Mouse (Mus musculus): ENCODE data around the gene Pfkfb2. TPM values are rescaled to one million over a fixed set of nuclear protein-coding genes. Genes with fewer than 3 reads are reported as not detected.

Pfkfb2 gene
- polyA plus RNA-seq, 1 experiment from 2014 or later, result 25.5 TPM

DNA sequence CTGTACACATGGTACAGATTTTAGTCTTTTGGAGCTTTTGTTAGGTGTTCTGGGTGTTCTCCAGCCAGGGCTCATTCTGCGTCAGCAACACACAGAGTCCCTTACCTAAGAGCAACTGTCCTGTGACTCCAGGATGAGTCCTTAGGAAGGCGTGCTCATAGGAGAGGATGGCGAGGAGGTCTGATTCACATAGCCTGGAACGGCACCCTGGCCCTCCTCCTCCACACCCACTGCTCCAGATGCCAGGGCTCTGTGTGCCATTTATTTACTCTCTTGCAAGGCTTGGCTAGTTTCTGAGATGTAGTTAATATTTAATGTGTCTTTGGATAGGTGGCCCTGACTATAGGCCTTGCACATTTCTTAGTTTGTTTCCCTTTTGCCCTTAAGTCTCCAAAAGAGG is 4.6 kb upstream of the Pfkfb2 start:
- Histone ChIP-seq H3K9ac (no peak overlapping the region), H3K4me1 (no peaks in the 10 kb centered on the region), H3K27me3 (replicated peaks) (no peaks in the 10 kb centered on the region), H3K4me3 (no peak overlapping the region), H3K4me2 (no peak overlapping the region), H3K27ac (no peak overlapping the region), H3K36me3 (replicated peaks) (no peaks in the 10 kb centered on the region), H3K9me3 (no peaks in the 10 kb centered on the region)
- ATAC-seq (replicated peaks), result no peak
- 89% methylated on average over 4 of the region's 4 CpGs for WGBS

DNA sequence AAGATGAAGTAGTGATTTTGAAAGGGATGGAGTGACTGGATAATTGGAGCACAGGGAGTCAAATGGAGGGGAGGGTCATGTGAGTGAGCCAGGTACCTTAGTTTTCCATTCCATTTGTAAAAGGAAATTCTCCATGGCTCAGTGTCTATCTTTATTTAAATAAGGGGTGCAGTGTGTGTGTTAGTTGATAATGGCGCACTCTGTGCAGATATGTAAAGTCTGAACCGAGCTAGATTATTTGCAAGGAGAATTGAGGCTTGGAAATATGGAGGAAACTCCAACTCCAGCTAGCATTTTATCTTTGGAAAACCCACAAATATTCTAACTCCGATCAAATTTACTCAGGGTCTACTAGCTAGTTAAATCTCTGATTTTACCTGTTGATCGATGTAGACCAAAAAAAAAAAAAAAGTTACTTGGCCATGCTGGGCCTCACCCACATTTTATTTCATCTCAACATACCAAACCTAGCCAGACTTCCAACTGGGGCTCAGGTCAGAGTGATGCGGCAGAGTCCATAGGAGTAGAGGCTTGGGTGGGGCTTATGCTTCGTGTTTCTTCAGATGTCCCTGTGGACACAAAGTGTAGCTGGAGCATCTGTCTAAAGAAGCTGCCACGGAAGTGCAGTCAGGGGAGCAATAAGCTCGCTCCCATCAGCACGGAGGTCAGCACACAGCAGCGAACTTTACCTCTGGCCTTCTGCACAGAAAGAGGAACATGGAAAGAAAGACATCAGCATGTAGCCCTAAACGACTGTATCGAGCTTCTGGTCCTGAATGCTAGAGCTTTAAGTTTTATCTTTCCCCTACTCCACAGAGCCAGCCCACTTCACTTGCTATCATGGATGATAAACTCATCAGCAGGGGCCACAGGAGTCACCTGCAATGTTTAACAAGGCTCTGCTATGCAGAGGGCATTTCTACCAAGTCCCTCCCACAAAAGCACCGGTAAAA is 3.9 kb upstream of the Pfkfb2 start:
- WGBS, result 93% methylated on average over 13 of the region's 13 CpGs
- no peak overlapping the region for H3K4me3 ChIP-seq

DNA sequence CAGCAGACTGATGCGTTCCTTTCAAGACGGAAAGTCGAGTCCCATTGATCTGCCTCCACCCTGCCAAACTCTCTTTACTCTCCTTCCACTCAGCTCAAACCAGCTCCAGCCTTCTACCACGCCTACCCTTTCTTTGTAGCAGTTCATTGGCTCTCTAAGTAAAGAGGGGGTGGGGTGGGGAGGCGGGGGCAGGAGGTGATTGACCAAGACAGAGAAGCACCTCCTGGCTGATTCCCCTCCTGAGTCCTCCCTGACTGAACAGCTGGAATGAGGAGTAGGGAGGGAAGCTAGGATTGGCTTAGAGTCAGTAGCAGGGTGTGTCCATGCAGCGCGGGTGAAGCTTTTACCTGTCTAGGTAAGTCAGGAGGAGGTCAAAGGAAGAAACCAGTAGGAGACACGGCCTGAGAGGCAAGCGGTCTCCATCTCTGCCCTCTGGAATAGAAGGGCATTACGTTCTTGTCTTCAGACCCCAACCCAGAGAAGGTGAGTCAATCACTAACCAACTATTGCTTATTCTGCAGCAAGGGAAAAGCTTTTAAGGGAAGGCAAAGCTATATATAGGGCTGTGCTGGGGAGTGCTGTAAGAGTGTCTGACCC is 2.8 kb upstream of the Pfkfb2 start, which contains the start of gene AA986860:
Gene AA986860, plus strand, starts transcription at position 236 of the 597 bp plus-strand sequence.
- no peak within 1 kb of the TSS for H3K4me3 ChIP-seq
- H3K9ac ChIP-seq, result no peak within 1 kb of the TSS
- H3K9me3 ChIP-seq, result no peaks in the 10 kb centered on the region
- H3K36me3 ChIP-seq (replicated peaks), result no peaks in the 10 kb centered on the region
- no peak for ATAC-seq (replicated peaks)
- H3K27me3 ChIP-seq (replicated peaks), result no peaks in the 10 kb centered on the region
- H3K4me1 ChIP-seq, result no peaks in the 10 kb centered on the region
- H3K4me2 ChIP-seq, result peak within 1 kb of the TSS; percentile 5; the same call in 1 of the 2 replicates
- 8% methylated on average over 10 of the region's 10 CpGs for WGBS
- H3K27ac ChIP-seq, result no peak within 1 kb of the TSS

More for the DNA sequence above, 3.9 kb upstream of the Pfkfb2 start:
- Histone ChIP-seq H3K27ac (no peak overlapping the region), H3K9me3 (no peaks in the 10 kb centered on the region), H3K9ac (no peak overlapping the region), H3K27me3 (replicated peaks) (no peaks in the 10 kb centered on the region), H3K4me1 (no peaks in the 10 kb centered on the region), H3K36me3 (replicated peaks) (no peaks in the 10 kb centered on the region), H3K4me2 (no peak overlapping the region)
- no peak for ATAC-seq (replicated peaks)

DNA sequence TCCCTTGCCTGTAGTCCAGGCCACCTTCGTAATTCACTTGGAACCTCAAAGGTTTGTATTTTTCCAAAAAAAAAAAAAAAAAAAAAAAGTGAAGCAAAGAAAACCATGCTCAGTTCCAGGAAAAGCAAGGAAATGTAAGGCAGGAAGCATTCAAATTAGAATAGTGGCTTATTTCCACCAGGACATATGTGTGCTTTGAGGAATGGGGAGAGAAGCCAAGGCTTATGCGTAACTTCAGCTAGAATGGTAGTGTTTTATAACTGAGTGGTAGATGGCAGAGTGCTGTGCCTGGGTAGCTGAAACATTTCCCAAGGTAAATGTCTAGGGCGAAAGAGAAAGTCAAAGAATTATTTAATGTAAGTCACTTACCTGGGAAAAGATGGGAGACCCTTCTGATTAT is 345 bp downstream of the Pfkfb2 start:
- H3K4me3 ChIP-seq, result no peak overlapping the region
- H3K9me3 ChIP-seq, result no peaks in the 10 kb centered on the region
- no peak for ATAC-seq (replicated peaks)
- no peaks in the 10 kb centered on the region for H3K36me3 ChIP-seq (replicated peaks)
- H3K27ac ChIP-seq, result no peak overlapping the region
- 93% methylated on average over 3 of the region's 3 CpGs for WGBS
- H3K4me1 ChIP-seq, result no peaks in the 10 kb centered on the region
- H3K9ac ChIP-seq, result no peak overlapping the region
- no peak overlapping the region for H3K4me2 ChIP-seq
- H3K27me3 ChIP-seq (replicated peaks), result no peaks in the 10 kb centered on the region

DNA sequence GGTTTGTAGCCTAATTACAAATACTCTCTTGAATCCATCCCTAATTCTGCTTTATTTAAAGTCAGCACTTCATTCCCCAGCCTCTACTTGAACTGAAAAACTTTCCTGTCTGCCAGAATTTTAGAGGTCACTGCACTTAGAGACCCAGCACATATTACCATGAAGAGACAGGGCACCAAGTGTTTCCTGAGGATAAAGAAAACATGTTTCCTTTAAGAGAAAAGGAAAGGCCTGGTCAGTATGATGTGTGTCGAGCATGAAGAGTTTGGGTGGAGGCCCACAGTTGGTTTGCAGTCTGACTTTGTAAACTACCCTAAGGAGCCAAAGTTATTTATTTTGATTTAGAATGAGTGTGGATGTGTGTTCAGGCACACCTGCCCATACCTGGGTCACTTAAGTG is 983 bp downstream of the Pfkfb2 start:
- no peak overlapping the region for H3K4me2 ChIP-seq
- H3K4me3 ChIP-seq, result no peak overlapping the region
- H3K9me3 ChIP-seq, result no peaks in the 10 kb centered on the region
- no peaks in the 10 kb centered on the region for H3K4me1 ChIP-seq
- H3K9ac ChIP-seq, result no peak overlapping the region
- H3K27me3 ChIP-seq (replicated peaks), result no peaks in the 10 kb centered on the region
- WGBS, result 82% methylated on average over 1 of the region's 1 CpGs
- H3K27ac ChIP-seq, result no peak overlapping the region
- H3K36me3 ChIP-seq (replicated peaks), result no peaks in the 10 kb centered on the region
- no peak for ATAC-seq (replicated peaks)

DNA sequence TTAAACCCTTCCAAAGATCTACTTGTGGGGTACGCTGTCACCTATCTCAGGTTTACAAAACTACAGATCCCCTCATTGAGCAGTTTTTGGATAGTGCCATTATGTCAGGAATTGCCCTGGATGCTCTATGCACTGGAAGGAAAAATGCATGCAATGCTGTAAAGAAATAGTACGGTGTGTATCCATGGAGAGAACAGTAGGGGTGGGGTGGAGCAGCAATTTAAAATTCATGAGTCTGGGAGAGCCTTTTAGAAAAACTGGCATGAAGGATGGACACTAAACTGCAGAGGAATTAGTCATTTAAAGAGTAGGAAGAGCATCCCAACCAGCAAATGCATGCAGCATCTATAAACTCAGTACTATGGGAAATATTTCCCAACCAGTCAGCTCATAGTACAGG is 2.7 kb downstream of the Pfkfb2 start:
- Histone ChIP-seq H3K4me3 (no peak overlapping the region), H3K27me3 (replicated peaks) (no peaks in the 10 kb centered on the region), H3K9me3 (no peaks in the 10 kb centered on the region), H3K36me3 (replicated peaks) (no peaks in the 10 kb centered on the region), H3K9ac (no peak overlapping the region), H3K4me2 (no peak overlapping the region), H3K4me1 (no peaks in the 10 kb centered on the region), H3K27ac (no peak overlapping the region)
- no peak for ATAC-seq (replicated peaks)
- 56% methylated on average over 2 of the region's 2 CpGs for WGBS

DNA sequence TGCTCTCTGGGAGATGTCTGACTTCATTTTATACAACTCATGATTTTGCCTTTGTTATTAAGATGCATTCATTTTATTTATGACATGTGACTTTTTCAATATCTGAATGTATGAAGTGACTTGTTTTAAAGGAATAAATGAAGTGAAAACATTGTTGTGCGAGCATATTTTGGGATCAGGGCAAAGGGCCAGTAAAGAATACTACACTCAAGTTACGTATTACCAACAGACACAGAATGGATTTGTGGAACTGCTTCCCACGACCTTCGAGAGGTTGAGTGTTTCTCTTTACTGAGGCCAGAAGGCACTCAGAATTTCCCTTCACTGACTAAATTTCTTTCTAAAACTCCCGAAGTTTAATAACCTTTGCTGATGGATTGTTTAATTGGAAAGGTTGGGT is 4.8 kb downstream of the Pfkfb2 start:
- Histone ChIP-seq H3K9ac (no peak overlapping the region), H3K4me1 (peaks cover 4% of the 10 kb centered on the region), H3K27me3 (replicated peaks) (no peaks in the 10 kb centered on the region), H3K9me3 (no peaks in the 10 kb centered on the region), H3K27ac (no peak overlapping the region), H3K36me3 (replicated peaks) (no peaks in the 10 kb centered on the region), H3K4me3 (no peak overlapping the region), H3K4me2 (no peak overlapping the region)
- ATAC-seq (replicated peaks), result no peak
- WGBS, result 93% methylated on average over 5 of the region's 5 CpGs

DNA sequence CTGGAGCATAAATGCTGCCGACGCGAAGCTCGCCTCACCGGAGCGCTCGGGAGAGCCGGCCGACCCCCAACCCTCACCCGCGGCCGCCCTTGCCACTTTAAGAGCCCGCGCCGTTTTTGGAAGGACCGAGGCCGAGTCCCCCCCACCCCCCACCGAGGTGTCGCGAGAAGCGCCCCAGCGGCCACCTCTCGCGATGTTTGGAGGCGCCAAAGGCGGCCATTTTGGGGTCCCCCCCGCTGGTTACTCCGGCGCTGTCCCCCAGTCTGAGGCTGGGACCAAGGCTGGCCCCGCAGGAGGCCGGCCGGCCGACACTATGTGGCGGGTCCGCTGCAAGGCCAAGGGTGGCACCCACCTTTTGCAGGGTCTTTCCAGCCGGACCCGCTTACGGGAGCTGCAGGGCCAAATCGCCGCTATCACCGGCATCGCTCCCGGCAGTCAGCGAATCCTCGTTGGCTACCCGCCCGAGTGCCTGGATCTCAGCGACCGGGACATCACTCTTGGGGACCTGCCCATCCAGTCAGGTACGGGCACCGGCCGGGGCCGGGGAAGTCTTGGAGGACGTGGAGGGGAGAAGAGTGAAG is 11.7 kb downstream of the Pfkfb2 start, which contains the start of gene Yod1:
Gene Yod1, plus strand, starts transcription at position 37 of the 581 bp plus-strand sequence.
- Histone ChIP-seq H3K27ac (peak within 1 kb of the TSS; percentile 88), H3K9me3 (no peaks in the 10 kb centered on the region), H3K4me2 (peak within 1 kb of the TSS; percentile 92), H3K4me1 (peaks cover 26% of the 10 kb centered on the region), H3K4me3 (peak within 1 kb of the TSS; percentile 59), H3K9ac (peak within 1 kb of the TSS; percentile 96), H3K27me3 (replicated peaks) (no peaks in the 10 kb centered on the region), H3K36me3 (replicated peaks) (0 out of 2 replicates have a peak, but pooled peaks cover 2% of the 10 kb centered on the region)
- under 1% methylated on average over 54 of the region's 54 CpGs for WGBS
- peak; percentile 69 for ATAC-seq (replicated peaks)

DNA sequence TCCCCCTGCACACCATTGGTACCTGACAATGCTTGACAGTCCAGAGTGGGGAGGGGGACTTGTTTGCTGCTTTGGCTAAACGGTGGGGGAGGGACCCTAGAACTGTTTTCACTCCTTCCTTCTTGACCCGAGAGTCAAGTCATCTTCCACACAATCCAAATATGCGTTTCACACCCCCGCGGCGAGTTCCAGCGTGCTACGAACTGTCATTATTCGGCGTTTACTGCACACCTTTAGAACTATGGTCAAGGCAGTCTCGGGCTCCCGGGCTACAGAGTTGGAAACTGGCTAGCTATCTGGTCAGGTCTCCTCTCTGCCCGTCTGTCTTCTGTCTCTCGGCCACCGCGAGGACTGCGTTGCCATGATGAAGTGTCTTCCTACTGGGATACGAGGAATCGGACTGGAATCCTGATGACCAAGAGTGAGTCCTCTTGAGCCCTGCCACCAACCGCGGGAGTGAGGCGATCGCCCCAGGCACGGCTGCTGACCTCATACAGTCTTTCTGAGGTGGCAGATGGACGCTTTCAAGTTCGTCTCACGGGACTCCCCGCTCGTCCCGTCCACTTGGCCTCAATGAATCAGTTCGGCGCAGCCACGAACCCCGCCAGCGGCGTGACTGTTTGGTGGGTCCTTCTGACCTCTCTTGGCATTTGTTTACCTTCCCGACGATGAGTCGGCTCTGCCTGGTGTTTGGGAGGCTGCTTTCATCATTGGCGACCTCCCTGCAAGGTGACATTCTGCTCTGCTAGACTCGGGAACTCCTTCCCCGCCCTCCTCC is 12.4 kb downstream of the Pfkfb2 start:
- H3K9ac ChIP-seq, result peak overlapping the region; percentile 96
- H3K4me2 ChIP-seq, result peak overlapping the region; percentile 92
- peak overlapping the region; percentile 88 for H3K27ac ChIP-seq
- under 1% methylated on average over 42 of the region's 42 CpGs for WGBS
- H3K36me3 ChIP-seq (replicated peaks), result 0 out of 2 replicates have a peak, but pooled peaks cover 2% of the 10 kb centered on the region
- H3K9me3 ChIP-seq, result no peaks in the 10 kb centered on the region
- no peaks in the 10 kb centered on the region for H3K27me3 ChIP-seq (replicated peaks)
- ATAC-seq (replicated peaks), result peak; percentile 3
- H3K4me3 ChIP-seq, result peak overlapping the region; percentile 59
- H3K4me1 ChIP-seq, result peaks cover 26% of the 10 kb centered on the region

DNA sequence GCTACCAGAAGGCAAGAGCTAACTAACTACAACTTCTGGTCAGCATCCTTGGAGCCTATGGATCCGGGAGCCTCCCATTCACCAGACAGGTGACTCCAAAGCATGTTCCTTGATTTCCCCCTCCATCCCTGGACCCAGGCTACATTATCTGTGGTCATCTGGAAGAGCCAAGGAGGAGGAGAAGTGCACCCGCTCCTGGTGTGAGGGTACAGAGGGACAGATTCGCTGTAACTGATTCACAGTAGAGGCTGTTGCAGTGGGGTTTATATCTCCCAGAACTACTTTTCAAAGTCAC is 12.9 kb downstream of the Pfkfb2 start:
- Histone ChIP-seq H3K27me3 (replicated peaks) (no peaks in the 10 kb centered on the region), H3K4me3 (peak overlapping the region; percentile 59), H3K27ac (peak overlapping the region; percentile 88), H3K4me2 (peak overlapping the region; percentile 92), H3K9ac (peak overlapping the region; percentile 96), H3K4me1 (peaks cover 26% of the 10 kb centered on the region), H3K9me3 (no peaks in the 10 kb centered on the region), H3K36me3 (replicated peaks) (0 out of 2 replicates have a peak, but pooled peaks cover 2% of the 10 kb centered on the region)
- peak; percentile 40 for ATAC-seq (replicated peaks)
- 0% methylated on average over 3 of the region's 3 CpGs for WGBS

DNA sequence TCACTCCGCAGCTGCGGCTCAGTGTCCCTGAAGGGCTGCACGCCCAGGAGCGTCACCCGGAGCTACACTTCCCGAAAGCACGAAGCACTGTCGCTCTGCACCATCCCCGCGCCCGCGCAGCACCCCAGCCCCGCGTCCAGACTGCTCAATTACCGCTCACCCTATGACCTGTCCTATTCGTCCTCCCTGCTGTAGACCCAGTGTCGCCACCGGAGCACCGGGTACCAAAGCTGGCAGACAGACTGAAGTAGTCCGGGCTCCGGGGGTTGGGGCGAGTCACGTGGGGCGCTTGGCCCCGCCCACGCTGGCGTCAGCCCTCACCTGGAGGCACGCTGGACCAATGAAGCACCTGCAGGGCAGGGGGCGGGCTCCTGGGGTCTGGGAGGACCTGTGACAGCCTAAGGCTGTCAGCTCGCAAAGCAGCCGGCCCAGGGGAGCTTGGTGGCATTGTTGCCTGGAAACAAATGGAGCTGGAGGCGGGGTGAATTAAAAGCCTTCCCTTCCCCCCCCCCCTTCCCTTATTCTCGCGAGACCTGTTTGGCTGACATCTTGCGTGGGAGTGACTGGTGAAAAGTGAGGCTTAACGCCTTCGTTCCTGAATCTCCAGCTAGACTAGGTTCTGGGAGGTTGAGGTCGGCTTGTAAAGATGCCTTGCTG is 13.4 kb downstream of the Pfkfb2 start, which contains the start of gene Gm29427:
Gene Gm29427, minus strand, starts transcription at position 239 of the 657 bp plus-strand sequence.
- whole genome bisulfite sequencing, result under 1% methylated on average over 38 of the region's 38 CpGs
- H3K27ac ChIP-seq, result peak within 1 kb of the TSS; percentile 88

More for the DNA sequence above, 13.4 kb downstream of the Pfkfb2 start, which contains the start of gene Gm29427:
- H3K27me3 ChIP-seq (replicated peaks), result no peaks in the 10 kb centered on the region
- no peaks in the 10 kb centered on the region for H3K9me3 ChIP-seq
- peak within 1 kb of the TSS; percentile 59 for H3K4me3 ChIP-seq
- ATAC-seq (replicated peaks), result peak; percentile 96
- H3K9ac ChIP-seq, result peak within 1 kb of the TSS; percentile 96
- 0 out of 2 replicates have a peak, but pooled peaks cover 2% of the 10 kb centered on the region for H3K36me3 ChIP-seq (replicated peaks)
- H3K4me2 ChIP-seq, result peak within 1 kb of the TSS; percentile 92
- peaks cover 26% of the 10 kb centered on the region for H3K4me1 ChIP-seq

Data from midbrain, embryonic 15.5 days (tissue).